Mouse (Mus musculus): ENCODE data around the gene Unc119. TPM values are rescaled to one million over a fixed set of nuclear protein-coding genes. Genes with fewer than 3 reads are reported as not detected.

Gene Unc119
- polyA plus RNA-seq, 1 experiment from 2014 or later: 55.0 TPM

- DNase-seq (ENCODE audit: low read depth, low spot score) (no peak), ATAC-seq (no peak)
- CTCF ChIA-PET: interaction anchor here (3.3 to 18.5 kb wide), 2 partner anchors 8 to 29 kb away, joined by 18 to 473 read pairs; no protein-coding TSS in a partner anchor
- TF ChIP-seq CTCF (IDR thresholded peaks at IDR 0.05): no peak
- POLR2A ChIA-PET: interaction anchor here (10.0 kb wide), 1 partner anchor 30 kb away, joined by 160 read pairs; no protein-coding TSS in a partner anchor
- no peaks in the 10 kb centered on the region for H3K27me3 ChIP-seq
- in situ Hi-C loops (cut with MboI; ENCODE audit: low pct_unique_long_range_greater_than_20kb): no loop called here
Measured at GRCm38 (mm10) chr11:78367456-78368225, 24.4 kb downstream of the Unc119 start.

GRCm38 (mm10) chr11:78370389-78370788, 27.1 kb downstream of the Unc119 start:
- peak; percentile 77 for DNase-seq (ENCODE audit: low read depth, low spot score)

GRCm38 (mm10) chr11:78371711-78372110, 28.4 kb downstream of the Unc119 start:
- no peak for DNase-seq (ENCODE audit: low read depth, low spot score)
- no peak for ATAC-seq
- no peak for TF ChIP-seq CTCF (IDR thresholded peaks at IDR 0.05)
- H3K27me3 ChIP-seq: no peaks in the 10 kb centered on the region
- POLR2A ChIA-PET: interaction anchor here (0.8 to 1.0 kb wide), 2 partner anchors 10 to 11 kb away, joined by 3 to 4 read pairs; no protein-coding TSS in a partner anchor
- in situ Hi-C loops (cut with MboI; ENCODE audit: low pct_unique_long_range_greater_than_20kb): no loop called here
- CTCF ChIA-PET: interaction anchor here (1.1 to 4.1 kb wide), 5 partner anchors 8 to 28 kb away, joined by 3 to 12 read pairs (median 7); no protein-coding TSS in a partner anchor

More at GRCm38 (mm10) chr11:78370389-78370788, 27.1 kb downstream of the Unc119 start:
- TF ChIP-seq CTCF (IDR thresholded peaks at IDR 0.05): no peak
- H3K27me3 ChIP-seq: no peaks in the 10 kb centered on the region
- CTCF ChIA-PET: interaction anchor here (0.8 to 3.3 kb wide), 4 partner anchors 11 to 29 kb away, joined by 3 to 18 read pairs (median 6); no protein-coding TSS in a partner anchor
- in situ Hi-C loops (cut with MboI; ENCODE audit: low pct_unique_long_range_greater_than_20kb): no loop called here
- ATAC-seq: peak; percentile 75
- POLR2A ChIA-PET: interaction anchor here (1.2 to 1.5 kb wide), 2 partner anchors 11 to 13 kb away, joined by 5 to 7 read pairs; no protein-coding TSS in a partner anchor

- ChIA-PET POLR2A (interaction anchor here (0.8 to 1.0 kb wide), 2 partner anchors 9 to 11 kb away, joined by 3 to 4 read pairs; no protein-coding TSS in a partner anchor), CTCF (interaction anchor here (0.9 to 4.1 kb wide), 6 partner anchors 9 to 83 kb away, joined by 3 to 12 read pairs (median 5); no protein-coding TSS in a partner anchor)
- no peak for DNase-seq (ENCODE audit: low read depth, low spot score)
- no peak for ATAC-seq
- in situ Hi-C loops (cut with MboI; ENCODE audit: low pct_unique_long_range_greater_than_20kb): no loop called here
- no peak for TF ChIP-seq CTCF (IDR thresholded peaks at IDR 0.05)
- no peaks in the 10 kb centered on the region for H3K27me3 ChIP-seq
Measured at GRCm38 (mm10) chr11:78372166-78372565, 28.9 kb downstream of the Unc119 start.

- CTCF ChIA-PET: interaction anchor here (0.9 to 4.1 kb wide), 5 partner anchors 9 to 83 kb away, joined by 3 to 12 read pairs (median 7); no protein-coding TSS in a partner anchor
- no peak for TF ChIP-seq CTCF (IDR thresholded peaks at IDR 0.05)
- in situ Hi-C loops (cut with MboI; ENCODE audit: low pct_unique_long_range_greater_than_20kb): no loop called here
- POLR2A ChIA-PET: interaction anchor here (0.8 to 2.6 kb wide), 2 partner anchors 10 to 24 kb away, joined by 5 to 13 read pairs; no protein-coding TSS in a partner anchor
- no peaks in the 10 kb centered on the region for H3K27me3 ChIP-seq
- no peak for ATAC-seq
- DNase-seq (ENCODE audit: low read depth, low spot score): no peak
Measured at GRCm38 (mm10) chr11:78372610-78373009, 29.3 kb downstream of the Unc119 start.

- DNase-seq (ENCODE audit: low read depth, low spot score) (no peak), ATAC-seq (no peak)
- in situ Hi-C loops (cut with MboI; ENCODE audit: low pct_unique_long_range_greater_than_20kb): no loop called here
- no peaks in the 10 kb centered on the region for H3K27me3 ChIP-seq
- TF ChIP-seq CTCF (IDR thresholded peaks at IDR 0.05): no peak
- ChIA-PET CTCF (interaction anchor here (0.8 to 4.1 kb wide), 3 partner anchors 11 to 26 kb away, joined by 3 to 12 read pairs (median 3); no protein-coding TSS in a partner anchor), POLR2A (interaction anchor here (2.6 kb wide), 1 partner anchor 9 kb away, joined by 13 read pairs; no protein-coding TSS in a partner anchor)
Measured at GRCm38 (mm10) chr11:78374147-78374546, 30.9 kb downstream of the Unc119 start.

- no peaks in the 10 kb centered on the region for H3K27me3 ChIP-seq
- ATAC-seq (no peak), DNase-seq (ENCODE audit: low read depth, low spot score) (no peak)
- no peak for TF ChIP-seq CTCF (IDR thresholded peaks at IDR 0.05)
- POLR2A ChIA-PET: interaction anchor here (0.6 to 1.5 kb wide), 2 partner anchors 13 to 194 kb away, joined by 3 to 5 read pairs; partner anchors contain the start of gene Rpl23a
- in situ Hi-C loops (cut with MboI; ENCODE audit: low pct_unique_long_range_greater_than_20kb): no loop called here
- CTCF ChIA-PET: interaction anchor here (3.9 kb wide), 1 partner anchor 20 kb away, joined by 13 read pairs; no protein-coding TSS in a partner anchor
Measured at GRCm38 (mm10) chr11:78377549-78378159, 34.4 kb downstream of the Unc119 start.

GRCm38 (mm10) chr11:78380351-78380750, 37.1 kb downstream of the Unc119 start:
- H3K27me3 ChIP-seq: no peaks in the 10 kb centered on the region
- ATAC-seq (no peak), DNase-seq (ENCODE audit: low read depth, low spot score) (no peak)
- ChIA-PET CTCF (interaction anchor here (1.4 to 3.9 kb wide), 3 partner anchors 17 to 19 kb away, joined by 5 to 13 read pairs (median 9); no protein-coding TSS in a partner anchor), POLR2A (interaction anchor here (0.8 to 2.2 kb wide), 2 partner anchors 10 to 17 kb away, joined by 3 to 7 read pairs; no protein-coding TSS in a partner anchor)
- no peak for TF ChIP-seq CTCF (IDR thresholded peaks at IDR 0.05)
- in situ Hi-C loops (cut with MboI; ENCODE audit: low pct_unique_long_range_greater_than_20kb): no loop called here

- no peak for DNase-seq (ENCODE audit: low read depth, low spot score)
- no peaks in the 10 kb centered on the region for H3K27me3 ChIP-seq
- ChIA-PET POLR2A (interaction anchor here (0.6 to 2.2 kb wide), 3 partner anchors 9 to 11 kb away, joined by 3 to 7 read pairs (median 3); no protein-coding TSS in a partner anchor), CTCF (interaction anchor here (0.7 to 2.7 kb wide), 3 partner anchors 11 to 20 kb away, joined by 3 to 9 read pairs (median 5); no protein-coding TSS in a partner anchor)
- ATAC-seq: no peak
- no peak for TF ChIP-seq CTCF (IDR thresholded peaks at IDR 0.05)
- in situ Hi-C loops (cut with MboI; ENCODE audit: low pct_unique_long_range_greater_than_20kb): no loop called here
Measured at GRCm38 (mm10) chr11:78380996-78381395, 37.7 kb downstream of the Unc119 start.

- ATAC-seq (no peak), DNase-seq (ENCODE audit: low read depth, low spot score) (no peak)
- no peak for TF ChIP-seq CTCF (IDR thresholded peaks at IDR 0.05)
- POLR2A ChIA-PET: interaction anchor here (1.3 to 2.2 kb wide), 5 partner anchors 8 to 14 kb away, joined by 4 to 13 read pairs (median 7); no protein-coding TSS in a partner anchor
- CTCF ChIA-PET: interaction anchor here (1.0 to 4.6 kb wide), 4 partner anchors 9 to 21 kb away, joined by 4 to 23 read pairs (median 7); no protein-coding TSS in a partner anchor
- in situ Hi-C loops (cut with MboI; ENCODE audit: low pct_unique_long_range_greater_than_20kb): no loop called here
- no peaks in the 10 kb centered on the region for H3K27me3 ChIP-seq
Measured at GRCm38 (mm10) chr11:78382286-78382685, 39.0 kb downstream of the Unc119 start.
